Mouse (Mus musculus): ENCODE results near the gene Nmu. TPM values are rescaled to one million over a fixed set of nuclear protein-coding genes. Genes with fewer than 3 reads are reported as not detected.
A peak's percentile ranks its signal among the peaks of the same experiment; 100 is the strongest.

Nmu gene
- total and polyA plus RNA-seq, 3 experiments: not detected

DNA sequence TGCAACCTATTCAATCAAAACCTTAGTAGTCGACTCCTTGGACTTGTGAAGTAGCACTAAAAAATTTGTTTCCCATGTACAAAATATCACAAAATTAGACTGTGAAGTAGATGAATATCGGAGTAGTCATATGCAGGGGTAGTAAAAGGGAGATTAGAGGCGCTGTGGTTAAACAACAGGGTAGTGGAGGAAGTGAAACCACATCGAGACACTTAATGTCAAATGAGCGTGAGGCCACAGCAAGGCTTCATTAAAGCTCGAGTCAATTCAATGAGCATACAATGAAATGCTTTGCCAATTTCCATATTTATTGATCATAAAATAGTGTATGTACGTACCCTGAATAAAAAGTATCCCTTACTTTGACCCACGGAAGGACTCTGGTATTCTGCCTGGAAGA is 26.5 kb downstream of the Nmu start:
- Histone ChIP-seq H3K79me2 (ENCODE audit: control insufficient read depth, insufficient read depth, low read length, poor library complexity) (no peaks in the 10 kb centered on the region), H3K9me3 (replicated peaks; ENCODE audit: insufficient read depth, low read length) (no peaks in the 10 kb centered on the region), H3K27me3 (ENCODE audit: control insufficient read depth in 1 of 2, insufficient read depth in 2 of 2, low read length in 2 of 2) (peaks cover 5 to 6% of the 10 kb centered on the region in 2 experiments; a peak in 3 of 4 replicates), H3K27ac (ENCODE audit: control insufficient read depth, low read depth, low read length) (no peak overlapping the region), H3K36me3 (ENCODE audit: control insufficient read depth in 1 of 2, insufficient read depth in 2 of 2, low read length in 2 of 2) (no peaks in the 10 kb centered on the region), H3K9ac (ENCODE audit: control insufficient read depth, low read depth, low read length, poor library complexity, severe bottlenecking) (no peak overlapping the region), H3K4me3 (ENCODE audit: control insufficient read depth in 1 of 2, insufficient read depth in 1 of 2, low read depth in 2 of 2, low read length in 2 of 2) (peak overlapping the region in 1 of 2 experiments; percentile 42; a peak in 1 of 4 replicates), H3K4me1 (ENCODE audit: control insufficient read depth in 1 of 2, insufficient read depth in 2 of 2, low read length in 2 of 2) (no peaks in the 10 kb centered on the region)
- peak; percentile 44 for DNase-seq (ENCODE audit: low read depth, low spot score)
- TF ChIP-seq EP300 (IDR thresholded peaks at IDR 0.05; ENCODE audit: low read depth in 1 of 2, low read length in 2 of 2) (0 out of 4 replicates have a peak, but pooled peaks have one; percentile 21 to 22), MYC (IDR thresholded peaks at IDR 0.05; ENCODE audit: low read depth, low read length) (no peak)

DNA sequence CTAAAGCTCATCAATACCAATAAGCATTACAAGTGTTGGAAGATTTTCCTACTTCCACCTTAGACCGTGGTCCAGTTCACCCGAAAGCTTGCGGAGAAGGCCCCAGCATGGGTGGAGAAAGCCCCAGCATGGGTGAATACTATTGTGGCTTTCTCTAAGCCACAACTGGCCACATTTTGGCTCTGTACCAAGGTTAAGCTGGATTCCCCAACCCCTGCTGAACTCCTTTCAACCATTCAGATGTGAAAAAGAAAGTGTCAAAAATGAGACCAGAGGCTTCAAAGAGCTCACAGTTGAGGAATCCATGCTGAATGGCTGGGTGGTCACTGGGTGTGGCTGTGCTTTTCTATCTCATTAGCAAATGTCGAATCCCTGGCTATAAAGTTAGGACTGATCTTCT is 29.8 kb downstream of the Nmu start:
- no peaks in the 10 kb centered on the region for H3K9me3 ChIP-seq (replicated peaks; ENCODE audit: insufficient read depth, low read length)
- H3K79me2 ChIP-seq (ENCODE audit: control insufficient read depth, insufficient read depth, low read length, poor library complexity): no peaks in the 10 kb centered on the region
- no peak for DNase-seq (ENCODE audit: low read depth, low spot score)
- H3K4me1 ChIP-seq (ENCODE audit: control insufficient read depth in 1 of 2, insufficient read depth in 2 of 2, low read length in 2 of 2): no peaks in the 10 kb centered on the region
- H3K27me3 ChIP-seq (ENCODE audit: control insufficient read depth in 1 of 2, insufficient read depth in 2 of 2, low read length in 2 of 2): peaks cover 8% of the 10 kb centered on the region in 2 experiments
- no peak overlapping the region for H3K9ac ChIP-seq (ENCODE audit: control insufficient read depth, low read depth, low read length, poor library complexity, severe bottlenecking)
- TF ChIP-seq POLR2AphosphoS5 (IDR thresholded peaks at IDR 0.05; ENCODE audit: borderline replicate concordance, low read depth, low read length): no peak
- TF ChIP-seq ZNF384 (IDR thresholded peaks at IDR 0.05; ENCODE audit: low read depth, low read length): no peak
- H3K4me3 ChIP-seq (ENCODE audit: control insufficient read depth in 1 of 2, insufficient read depth in 1 of 2, low read depth in 2 of 2, low read length in 2 of 2): no peak overlapping the region
- no peaks in the 10 kb centered on the region for H3K36me3 ChIP-seq (ENCODE audit: control insufficient read depth in 1 of 2, insufficient read depth in 2 of 2, low read length in 2 of 2)
- no peak overlapping the region for H3K27ac ChIP-seq (ENCODE audit: control insufficient read depth, low read depth, low read length)

DNA sequence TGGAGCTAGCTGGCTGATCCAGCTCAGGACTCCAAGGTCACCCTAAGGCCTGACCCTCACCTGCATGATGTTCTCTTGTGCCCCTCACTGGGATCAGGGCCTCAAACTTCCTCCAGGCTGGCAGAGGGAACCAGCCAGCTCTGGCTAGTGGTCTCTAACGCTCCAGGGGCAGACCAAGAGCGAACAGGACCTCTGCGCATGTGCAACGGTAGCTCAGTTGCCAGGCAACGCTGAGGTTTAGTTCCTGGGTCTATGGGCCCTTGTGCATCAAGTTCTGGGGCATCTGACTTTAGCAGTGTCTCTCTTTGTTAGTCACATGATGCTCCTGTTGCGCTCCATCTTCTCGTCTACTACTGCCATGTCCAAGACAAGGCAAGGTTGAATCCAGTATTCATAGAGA is 32.6 kb downstream of the Nmu start, which contains the start of gene Pdcl2:
Gene Pdcl2, minus strand, starts transcription at position 204 of the 400 bp plus-strand sequence.
- no peak for DNase-seq (ENCODE audit: low read depth, low spot score)
- no peaks in the 10 kb centered on the region for H3K4me1 ChIP-seq (ENCODE audit: control insufficient read depth in 1 of 2, insufficient read depth in 2 of 2, low read length in 2 of 2)
- no peak within 1 kb of the TSS for H3K4me3 ChIP-seq (ENCODE audit: control insufficient read depth in 1 of 2, insufficient read depth in 1 of 2, low read depth in 2 of 2, low read length in 2 of 2)
- TF ChIP-seq GATA1 (IDR thresholded peaks at IDR 0.05; ENCODE audit: low read depth, low read length): no peak
- TF ChIP-seq MAX (IDR thresholded peaks at IDR 0.05; ENCODE audit: low read length): no peak
- TF ChIP-seq RCOR1 (IDR thresholded peaks at IDR 0.05; ENCODE audit: low read depth, low read length): no peak
- TF ChIP-seq EP300 (IDR thresholded peaks at IDR 0.05; ENCODE audit: low read depth in 1 of 2, low read length in 2 of 2): no peak
- TF ChIP-seq CHD2 (IDR thresholded peaks at IDR 0.05; ENCODE audit: low read length): no peak
- no peak for TF ChIP-seq MAFK (IDR thresholded peaks at IDR 0.05; ENCODE audit: borderline replicate concordance, low read depth, low read length)
- TF ChIP-seq HCFC1 (IDR thresholded peaks at IDR 0.05; ENCODE audit: low read depth, low read length): no peak
- no peak for TF ChIP-seq ZNF384 (IDR thresholded peaks at IDR 0.05; ENCODE audit: low read depth, low read length)
- no peak for TF ChIP-seq MEF2A (IDR thresholded peaks at IDR 0.05; ENCODE audit: extremely low read depth, insufficient replicate concordance, low read depth, low read length, poor library complexity, severe bottlenecking)
- TF ChIP-seq POLR2AphosphoS5 (IDR thresholded peaks at IDR 0.05; ENCODE audit: borderline replicate concordance, low read depth, low read length): no peak
- TF ChIP-seq ETS1 (IDR thresholded peaks at IDR 0.05; ENCODE audit: low read depth, low read length): no peak
- TF ChIP-seq MXI1 (IDR thresholded peaks at IDR 0.05; ENCODE audit: low read depth, low read length): no peak
- no peak for TF ChIP-seq ELF1 (IDR thresholded peaks at IDR 0.05; ENCODE audit: low read depth, low read length)
- TF ChIP-seq TCF12 (IDR thresholded peaks at IDR 0.05; ENCODE audit: low read depth, low read length): no peak
- no peaks in the 10 kb centered on the region for H3K79me2 ChIP-seq (ENCODE audit: control insufficient read depth, insufficient read depth, low read length, poor library complexity)
- peaks cover 8% of the 10 kb centered on the region in 2 experiments for H3K27me3 ChIP-seq (ENCODE audit: control insufficient read depth in 1 of 2, insufficient read depth in 2 of 2, low read length in 2 of 2)
- H3K27ac ChIP-seq (ENCODE audit: control insufficient read depth, low read depth, low read length): no peak within 1 kb of the TSS
- no peaks in the 10 kb centered on the region for H3K36me3 ChIP-seq (ENCODE audit: control insufficient read depth in 1 of 2, insufficient read depth in 2 of 2, low read length in 2 of 2)
- H3K9me3 ChIP-seq (replicated peaks; ENCODE audit: insufficient read depth, low read length): no peaks in the 10 kb centered on the region
- H3K9ac ChIP-seq (ENCODE audit: control insufficient read depth, low read depth, low read length, poor library complexity, severe bottlenecking): no peak within 1 kb of the TSS
